Mouse (Mus musculus) midbrain, embryonic 14.5 days (tissue): ENCODE results near the gene Pdk4. TPM values are rescaled to one million over a fixed set of nuclear protein-coding genes. Genes with fewer than 3 reads are reported as not detected.
A peak's percentile ranks its signal among the peaks of the same experiment; 100 is the strongest.

ENCODE experiments used
- ATAC-seq: fragments of 200-750 bp; cut with Nextera tagmentation; 2 replicates; pipeline ENCODE4 v1.8.0; 2017; ENCODE audit warnings: moderate number of reproducible peaks, moderate library complexity; ENCODE audit not compliant: low FRiP score, low TSS enrichment
- DNase-seq: peaks from one replicate; pipeline ENCODE4 v3.0.0-alpha.2; 2015
- H3K27ac ChIP-seq: fragments of 300-500 bp; sonication (generic); replicated peaks from 2 replicates; pipeline ENCODE4 v1.5.1; 2014; ENCODE audit warnings: mild to moderate bottlenecking, low read depth, low read length, moderate library complexity
- H3K27me3 ChIP-seq: fragments of 300-500 bp; sonication (generic); 2 replicates; pipeline ENCODE4 v1.6.1; 2014; ENCODE audit warnings: low read length, control low read depth, mixed read lengths; ENCODE audit not compliant: control insufficient read depth, insufficient read depth
- H3K36me3 ChIP-seq: fragments of 300-500 bp; sonication (generic); 2 replicates; pipeline ENCODE4 v1.6.1; 2014; ENCODE audit warnings: low read length, control low read depth; ENCODE audit not compliant: control insufficient read depth, insufficient read depth
- H3K4me1 ChIP-seq: fragments of 300-500 bp; sonication (generic); 2 replicates; pipeline ENCODE4 v1.6.1; 2014; ENCODE audit warnings: mild to moderate bottlenecking, antibody characterized with exemption, low read length, control low read depth; ENCODE audit not compliant: control insufficient read depth, insufficient read depth
- H3K4me2 ChIP-seq: fragments of 300-500 bp; sonication (generic); 2 replicates; pipeline ENCODE4 v1.6.1; 2014; ENCODE audit warnings: mild to moderate bottlenecking, low read length, moderate library complexity
- H3K4me3 ChIP-seq: fragments of 300-500 bp; sonication (generic); replicated peaks from 2 replicates; pipeline ENCODE4 v1.5.1; 2014; ENCODE audit warnings: low read depth, low read length
- H3K9ac ChIP-seq: fragments of 300-500 bp; sonication (generic); replicated peaks from 2 replicates; pipeline ENCODE4 v1.6.1; 2014; ENCODE audit warnings: mild to moderate bottlenecking, low read length, moderate library complexity
- H3K9me3 ChIP-seq: fragments of 300-500 bp; sonication (generic); 2 replicates; pipeline ENCODE4 v1.6.1; 2016; ENCODE audit warnings: low read length, control low read depth, mixed read lengths; ENCODE audit not compliant: control insufficient read depth
- WGBS: fragments of 180-500 bp; shearing (Covaris S2); extraction: QIAGEN DNeasy Blood & Tissue Kit; methylation state at CpG from one replicate; pipeline ENCODE4 v1.1.7; 2014; 5-methylcytosine and 5-hydroxymethylcytosine counted together
- polyA plus RNA-seq: library from polyadenylated mRNA; unstranded; fragments of >200 nt; fragmentation: Nextera tagmentation; extraction: Ambion mirVana; gene quantifications from 2 replicates; pipeline ENCODE4 v1.2.1, GENCODE M21; 2014

Pdk4 gene
- polyA plus RNA-seq, 1 experiment from 2014 or later = 1.6 TPM

- Histone ChIP-seq H3K36me3 (no peaks in the 10 kb centered on the region), H3K9ac (no peak overlapping the region), H3K27me3 (no peaks in the 10 kb centered on the region), H3K4me1 (no peaks in the 10 kb centered on the region), H3K4me2 (no peak overlapping the region), H3K27ac (no peak overlapping the region), H3K9me3 (no peaks in the 10 kb centered on the region), H3K4me3 (no peak overlapping the region)
- DNase-seq (no peak), ATAC-seq (no peak)
- WGBS = 89% methylated on average over 10 of the region's 10 CpGs
Measured at GRCm38 (mm10) chr6:5501551-5501950, 5.4 kb upstream of the Pdk4 start.

- Histone ChIP-seq H3K4me3 (no peak overlapping the region), H3K27ac (no peak overlapping the region), H3K4me2 (no peak overlapping the region), H3K27me3 (no peaks in the 10 kb centered on the region), H3K4me1 (0 out of 2 replicates have a peak, but pooled peaks cover 7% of the 10 kb centered on the region), H3K9me3 (no peaks in the 10 kb centered on the region), H3K36me3 (no peaks in the 10 kb centered on the region), H3K9ac (no peak overlapping the region)
- WGBS = 93% methylated on average over 11 of the region's 11 CpGs
- ATAC-seq (no peak), DNase-seq (no peak)
Measured at GRCm38 (mm10) chr6:5498740-5499139, 2.6 kb upstream of the Pdk4 start.

- Histone ChIP-seq H3K36me3 (no peaks in the 10 kb centered on the region), H3K27me3 (no peaks in the 10 kb centered on the region), H3K9ac (no peak overlapping the region), H3K27ac (no peak overlapping the region), H3K4me3 (peak overlapping the region; percentile 42), H3K4me1 (0 out of 2 replicates have a peak, but pooled peaks cover 7% of the 10 kb centered on the region), H3K9me3 (no peaks in the 10 kb centered on the region), H3K4me2 (peak overlapping the region; percentile 98)
- WGBS = 53% methylated on average over 3 of the region's 3 CpGs
- DNase-seq (no peak), ATAC-seq (no peak)
Measured at GRCm38 (mm10) chr6:5496854-5497235, 736 bp upstream of the Pdk4 start.

GRCm38 (mm10) chr6:5485028-5485427 is 11.1 kb downstream of the Pdk4 start:
- H3K4me2 ChIP-seq = no peak overlapping the region
- WGBS = 90% methylated on average over 7 of the region's 7 CpGs
- H3K27me3 ChIP-seq = no peaks in the 10 kb centered on the region
- H3K4me3 ChIP-seq = no peak overlapping the region
- no peaks in the 10 kb centered on the region for H3K4me1 ChIP-seq
- no peak overlapping the region for H3K27ac ChIP-seq
- no peaks in the 10 kb centered on the region for H3K9me3 ChIP-seq
- no peak for ATAC-seq
- no peak overlapping the region for H3K9ac ChIP-seq
- H3K36me3 ChIP-seq = no peaks in the 10 kb centered on the region
- no peak for DNase-seq

- Histone ChIP-seq H3K4me3 (no peak overlapping the region), H3K9me3 (no peaks in the 10 kb centered on the region), H3K9ac (no peak overlapping the region), H3K4me2 (no peak overlapping the region), H3K27me3 (no peaks in the 10 kb centered on the region), H3K4me1 (no peaks in the 10 kb centered on the region), H3K27ac (no peak overlapping the region), H3K36me3 (no peaks in the 10 kb centered on the region)
- ATAC-seq = no peak
- WGBS = 54% methylated on average over 3 of the region's 3 CpGs
- no peak for DNase-seq
Measured at GRCm38 (mm10) chr6:5482270-5482783, 13.8 kb downstream of the Pdk4 start.

GRCm38 (mm10) chr6:5481066-5481465 is 15.0 kb downstream of the Pdk4 start:
- H3K9me3 ChIP-seq = no peaks in the 10 kb centered on the region
- DNase-seq (no peak), ATAC-seq (no peak)
- no peak overlapping the region for H3K4me3 ChIP-seq
- H3K4me1 ChIP-seq = no peaks in the 10 kb centered on the region
- no peaks in the 10 kb centered on the region for H3K27me3 ChIP-seq
- H3K9ac ChIP-seq = no peak overlapping the region
- no peak overlapping the region for H3K27ac ChIP-seq
- no peaks in the 10 kb centered on the region for H3K36me3 ChIP-seq
- H3K4me2 ChIP-seq = no peak overlapping the region
- WGBS = 94% methylated on average over 2 of the region's 2 CpGs

GRCm38 (mm10) chr6:5474021-5474420 is 22.1 kb downstream of the Pdk4 start:
- H3K9me3 ChIP-seq = no peaks in the 10 kb centered on the region
- DNase-seq (no peak), ATAC-seq (no peak)
- no peaks in the 10 kb centered on the region for H3K27me3 ChIP-seq
- H3K4me3 ChIP-seq = no peak overlapping the region
- H3K27ac ChIP-seq = no peak overlapping the region
- H3K9ac ChIP-seq = no peak overlapping the region
- H3K4me2 ChIP-seq = no peak overlapping the region
- 78% methylated on average over 1 of the region's 1 CpGs for WGBS
- H3K36me3 ChIP-seq = no peaks in the 10 kb centered on the region
- H3K4me1 ChIP-seq = no peaks in the 10 kb centered on the region

GRCm38 (mm10) chr6:5472692-5473091 is 23.4 kb downstream of the Pdk4 start:
- H3K36me3 ChIP-seq = no peaks in the 10 kb centered on the region
- H3K27me3 ChIP-seq = no peaks in the 10 kb centered on the region
- 94% methylated on average over 2 of the region's 2 CpGs for WGBS
- H3K9me3 ChIP-seq = no peaks in the 10 kb centered on the region
- no peak overlapping the region for H3K4me3 ChIP-seq
- ATAC-seq = no peak
- no peak overlapping the region for H3K4me2 ChIP-seq
- no peak overlapping the region for H3K27ac ChIP-seq
- DNase-seq = no peak
- H3K4me1 ChIP-seq = no peaks in the 10 kb centered on the region
- H3K9ac ChIP-seq = no peak overlapping the region

- H3K4me1 ChIP-seq = no peaks in the 10 kb centered on the region
- no peak overlapping the region for H3K27ac ChIP-seq
- no peak overlapping the region for H3K4me2 ChIP-seq
- no peaks in the 10 kb centered on the region for H3K36me3 ChIP-seq
- DNase-seq = peak; percentile 3
- H3K27me3 ChIP-seq = no peaks in the 10 kb centered on the region
- no peak overlapping the region for H3K4me3 ChIP-seq
- no peak overlapping the region for H3K9ac ChIP-seq
- no peak for ATAC-seq
- 60% methylated on average over 10 of the region's 10 CpGs for WGBS
- no peaks in the 10 kb centered on the region for H3K9me3 ChIP-seq
Measured at GRCm38 (mm10) chr6:5470480-5471318, 25.4 kb downstream of the Pdk4 start.
